Mouse (Mus musculus): Measurements from ENCODE around the gene Zbp1. TPM values are rescaled to one million over a fixed set of nuclear protein-coding genes. Genes with fewer than 3 reads are reported as not detected.

Gene Zbp1
- polyA plus RNA-seq, 1 experiment from 2014 or later = not detected

DNA sequence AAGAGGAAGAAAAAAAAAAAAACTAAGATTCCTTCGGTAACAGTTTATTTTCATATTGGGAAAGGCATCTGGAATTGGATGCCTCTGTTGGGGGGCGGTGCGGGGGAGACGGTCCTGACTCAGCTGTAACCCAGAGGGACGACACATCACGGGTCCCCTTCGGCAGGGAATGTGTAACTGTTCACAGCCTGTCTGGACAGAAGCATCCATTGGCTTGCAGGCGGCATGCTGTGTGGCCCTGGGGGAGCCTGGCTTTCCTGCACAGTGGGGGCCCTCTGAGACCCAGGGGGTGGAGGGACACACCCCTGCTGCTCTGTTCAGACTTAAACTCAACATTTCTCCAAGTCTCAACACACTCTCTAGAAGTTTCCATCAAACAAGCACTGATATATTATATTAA is 8.1 kb upstream of the Zbp1 start:
- H3K27ac ChIP-seq (ENCODE audit: low read depth, low read length) = no peak overlapping the region
- no peak overlapping the region for H3K4me3 ChIP-seq (ENCODE audit: low read depth, low read length)
- H3K4me2 ChIP-seq (ENCODE audit: low read depth, low read length, severe bottlenecking) = no peak overlapping the region
- no peak for ATAC-seq (replicated peaks; ENCODE audit: low FRiP score)
- no peaks in the 10 kb centered on the region; the same call in 1 of the 2 replicates for H3K36me3 ChIP-seq (ENCODE audit: control insufficient read depth, insufficient read depth, low read length)
- no peaks in the 10 kb centered on the region for H3K27me3 ChIP-seq (ENCODE audit: control insufficient read depth, insufficient read depth, low read length)
- no peak for DNase-seq (ENCODE audit: low spot score)
- no peak overlapping the region for H3K9ac ChIP-seq (ENCODE audit: low read length)
- H3K4me1 ChIP-seq (replicated peaks; ENCODE audit: control insufficient read depth, insufficient read depth, low read length) = 0 out of 2 replicates have a peak, but pooled peaks cover 3% of the 10 kb centered on the region
- whole genome bisulfite sequencing = 91% methylated on average over 8 of the region's 8 CpGs
- H3K9me3 ChIP-seq (ENCODE audit: control insufficient read depth, low read length) = no peaks in the 10 kb centered on the region

DNA sequence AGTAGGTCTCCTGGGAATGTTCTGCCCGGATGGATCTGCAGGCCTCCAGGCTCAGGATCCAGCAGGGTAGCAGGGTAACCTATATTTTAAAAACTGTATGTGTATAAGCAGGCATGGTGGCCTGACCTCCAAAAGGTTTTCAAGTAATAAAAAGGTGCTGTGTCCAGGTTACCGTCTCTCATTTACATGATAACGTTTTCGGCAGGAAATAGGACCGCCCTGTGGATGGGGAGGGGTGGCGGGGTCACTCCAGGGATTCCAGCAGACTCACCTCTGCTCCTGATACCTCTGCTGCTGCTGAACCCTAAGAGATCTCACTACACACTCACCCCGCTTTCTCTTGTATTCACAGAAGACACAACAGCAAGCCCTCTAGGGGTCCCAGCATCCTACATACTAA is 7.2 kb upstream of the Zbp1 start:
- Histone ChIP-seq H3K9ac (ENCODE audit: low read length) (no peak overlapping the region), H3K4me1 (replicated peaks; ENCODE audit: control insufficient read depth, insufficient read depth, low read length) (0 out of 2 replicates have a peak, but pooled peaks cover 3% of the 10 kb centered on the region), H3K27me3 (ENCODE audit: control insufficient read depth, insufficient read depth, low read length) (no peaks in the 10 kb centered on the region), H3K36me3 (ENCODE audit: control insufficient read depth, insufficient read depth, low read length) (no peaks in the 10 kb centered on the region; the same call in 1 of the 2 replicates), H3K27ac (ENCODE audit: low read depth, low read length) (no peak overlapping the region), H3K4me3 (ENCODE audit: low read depth, low read length) (no peak overlapping the region), H3K9me3 (ENCODE audit: control insufficient read depth, low read length) (no peaks in the 10 kb centered on the region), H3K4me2 (ENCODE audit: low read depth, low read length, severe bottlenecking) (no peak overlapping the region)
- WGBS = 75% methylated on average over 7 of the region's 7 CpGs
- ATAC-seq (replicated peaks; ENCODE audit: low FRiP score) = no peak
- no peak for DNase-seq (ENCODE audit: low spot score)

DNA sequence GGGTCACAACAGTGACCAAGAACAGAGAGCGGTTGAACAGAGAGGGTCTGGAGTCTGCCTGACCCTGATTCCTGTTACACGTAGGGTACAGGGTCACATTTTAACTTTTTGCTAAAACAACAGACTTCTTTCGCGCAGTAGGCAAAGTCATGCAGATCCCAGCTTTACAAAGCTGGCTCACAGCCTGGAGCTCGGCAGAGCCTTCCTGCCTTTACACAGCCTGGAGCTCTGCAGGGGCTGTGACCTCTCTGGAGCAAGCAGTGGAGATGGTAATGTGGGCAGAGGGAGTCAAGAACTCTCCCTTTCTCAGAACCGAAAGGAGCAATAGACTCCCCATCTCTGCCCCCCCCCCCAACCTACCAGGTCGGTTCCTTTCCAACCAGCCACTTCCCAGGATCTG is 6.1 kb upstream of the Zbp1 start:
- Histone ChIP-seq H3K27ac (ENCODE audit: low read depth, low read length) (no peak overlapping the region), H3K27me3 (ENCODE audit: control insufficient read depth, insufficient read depth, low read length) (no peaks in the 10 kb centered on the region), H3K36me3 (ENCODE audit: control insufficient read depth, insufficient read depth, low read length) (no peaks in the 10 kb centered on the region; the same call in 1 of the 2 replicates), H3K4me3 (ENCODE audit: low read depth, low read length) (no peak overlapping the region), H3K4me2 (ENCODE audit: low read depth, low read length, severe bottlenecking) (no peak overlapping the region), H3K9me3 (ENCODE audit: control insufficient read depth, low read length) (no peaks in the 10 kb centered on the region), H3K4me1 (replicated peaks; ENCODE audit: control insufficient read depth, insufficient read depth, low read length) (0 out of 2 replicates have a peak, but pooled peaks cover under 1% of the 10 kb centered on the region), H3K9ac (ENCODE audit: low read length) (no peak overlapping the region)
- WGBS = 77% methylated on average over 7 of the region's 7 CpGs
- no peak for ATAC-seq (replicated peaks; ENCODE audit: low FRiP score)
- DNase-seq (ENCODE audit: low spot score) = no peak

DNA sequence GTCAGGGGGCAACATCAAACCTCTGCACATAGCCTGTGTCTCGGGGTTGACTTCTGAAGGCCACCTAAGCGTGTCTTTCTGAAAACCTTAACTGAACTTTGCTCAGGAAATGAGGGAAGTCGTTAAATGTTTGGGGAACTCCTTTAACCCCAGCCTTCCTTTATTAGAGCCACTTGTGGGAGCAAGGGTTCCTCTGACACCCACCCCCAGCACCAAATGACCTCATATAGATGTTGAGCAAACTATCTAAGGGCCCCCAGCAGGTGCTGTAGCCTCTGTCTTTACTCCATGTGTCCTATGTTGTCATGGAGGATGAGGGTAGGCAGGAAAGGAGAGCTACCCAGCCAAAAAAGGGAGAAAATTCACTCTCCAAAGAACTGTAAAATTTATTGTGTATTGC is 5.4 kb upstream of the Zbp1 start:
- H3K9me3 ChIP-seq (ENCODE audit: control insufficient read depth, low read length) = no peaks in the 10 kb centered on the region
- ATAC-seq (replicated peaks; ENCODE audit: low FRiP score) = no peak
- H3K4me1 ChIP-seq (replicated peaks; ENCODE audit: control insufficient read depth, insufficient read depth, low read length) = no peaks in the 10 kb centered on the region
- H3K9ac ChIP-seq (ENCODE audit: low read length) = no peak overlapping the region
- WGBS = 90% methylated on average over 3 of the region's 3 CpGs
- no peak overlapping the region for H3K4me3 ChIP-seq (ENCODE audit: low read depth, low read length)
- no peak overlapping the region for H3K4me2 ChIP-seq (ENCODE audit: low read depth, low read length, severe bottlenecking)
- H3K27ac ChIP-seq (ENCODE audit: low read depth, low read length) = no peak overlapping the region
- DNase-seq (ENCODE audit: low spot score) = no peak
- H3K27me3 ChIP-seq (ENCODE audit: control insufficient read depth, insufficient read depth, low read length) = no peaks in the 10 kb centered on the region
- no peaks in the 10 kb centered on the region; the same call in 1 of the 2 replicates for H3K36me3 ChIP-seq (ENCODE audit: control insufficient read depth, insufficient read depth, low read length)

DNA sequence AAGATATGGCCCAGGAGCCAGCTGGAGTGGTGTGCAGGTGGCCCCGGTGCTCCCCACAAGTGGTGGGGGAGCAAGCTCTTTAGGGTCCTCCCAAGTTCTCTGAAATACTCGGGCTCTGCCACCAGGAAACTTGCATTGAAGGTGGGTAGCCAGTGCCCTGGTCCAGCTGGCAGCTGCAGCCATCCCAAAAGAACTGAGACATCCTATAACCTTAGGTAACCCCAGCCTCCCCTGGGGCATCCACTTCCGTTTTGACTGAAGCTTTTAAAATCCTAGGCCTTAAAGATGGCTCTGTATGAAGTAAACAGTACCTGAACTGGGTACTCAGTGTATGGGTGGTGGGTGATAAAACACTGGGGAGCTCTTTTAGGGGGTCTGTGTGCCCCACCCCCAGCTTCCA is 4.8 kb upstream of the Zbp1 start:
- Histone ChIP-seq H3K4me1 (replicated peaks; ENCODE audit: control insufficient read depth, insufficient read depth, low read length) (no peaks in the 10 kb centered on the region), H3K4me2 (ENCODE audit: low read depth, low read length, severe bottlenecking) (no peak overlapping the region)

DNA sequence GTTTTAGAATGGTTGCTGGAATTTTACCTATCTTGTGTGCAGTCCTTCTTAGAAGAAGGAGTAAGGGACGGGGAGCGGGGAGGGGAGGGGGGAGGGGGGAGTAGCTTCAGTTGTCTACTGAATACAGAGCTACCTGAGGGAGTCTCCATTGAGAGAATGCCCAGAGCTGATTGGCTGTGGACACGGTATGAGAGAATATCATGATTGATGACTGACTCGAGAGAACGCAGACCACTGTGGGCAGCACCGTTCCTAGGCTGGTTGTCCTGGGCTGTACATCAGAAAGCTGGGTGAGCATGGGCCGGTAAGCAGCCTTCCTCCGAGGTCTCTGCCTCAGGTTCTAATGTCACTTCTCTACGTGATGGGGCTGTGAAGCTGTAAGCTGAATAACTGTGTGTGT is 2.0 kb upstream of the Zbp1 start:
- no peak overlapping the region for H3K4me2 ChIP-seq (ENCODE audit: low read depth, low read length, severe bottlenecking)

More for the DNA sequence above, 4.8 kb upstream of the Zbp1 start:
- ATAC-seq (replicated peaks; ENCODE audit: low FRiP score) (no peak), DNase-seq (ENCODE audit: low spot score) (no peak)
- no peak overlapping the region for H3K4me3 ChIP-seq (ENCODE audit: low read depth, low read length)
- no peak overlapping the region for H3K27ac ChIP-seq (ENCODE audit: low read depth, low read length)
- no peaks in the 10 kb centered on the region for H3K27me3 ChIP-seq (ENCODE audit: control insufficient read depth, insufficient read depth, low read length)
- no peaks in the 10 kb centered on the region for H3K9me3 ChIP-seq (ENCODE audit: control insufficient read depth, low read length)
- no peaks in the 10 kb centered on the region; the same call in 1 of the 2 replicates for H3K36me3 ChIP-seq (ENCODE audit: control insufficient read depth, insufficient read depth, low read length)
- WGBS = 75% methylated on average over 3 of the region's 3 CpGs
- no peak overlapping the region for H3K9ac ChIP-seq (ENCODE audit: low read length)

DNA sequence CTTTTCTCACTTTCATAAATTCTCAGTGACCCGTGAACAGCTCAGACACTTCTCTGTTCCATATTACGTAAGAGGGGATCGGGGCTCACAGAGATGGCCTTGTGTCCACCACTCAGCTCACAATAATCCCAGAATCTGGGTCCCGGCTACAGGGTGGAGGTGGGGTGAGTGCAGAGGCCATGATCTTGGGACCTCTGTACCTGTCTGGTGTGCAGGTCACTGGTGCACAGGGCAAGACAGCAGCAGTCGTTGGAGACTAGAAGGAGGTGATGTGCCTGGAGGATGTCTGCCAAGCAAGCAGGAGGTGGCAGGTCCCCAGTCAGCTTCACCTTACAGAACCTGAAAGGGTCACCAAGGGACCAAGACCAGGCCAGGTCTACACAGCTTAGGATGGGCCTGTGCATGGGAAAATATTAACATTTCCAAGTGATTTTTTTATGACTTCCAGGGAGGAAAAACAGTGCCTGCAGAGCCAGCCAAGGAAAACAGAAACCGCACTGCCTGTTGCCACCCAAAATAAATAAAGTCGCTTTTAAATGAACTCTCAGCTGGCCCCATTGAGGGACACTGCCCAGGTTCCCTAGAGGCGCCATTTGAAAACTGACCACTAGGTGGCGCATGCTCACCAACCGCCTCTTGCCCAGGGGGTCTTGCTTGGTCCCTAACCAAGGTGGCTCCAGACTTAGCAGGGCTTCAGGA is 682 bp upstream of the Zbp1 start:
- Histone ChIP-seq H3K9me3 (ENCODE audit: control insufficient read depth, low read length) (no peaks in the 10 kb centered on the region), H3K27ac (ENCODE audit: low read depth, low read length) (no peak overlapping the region), H3K4me2 (ENCODE audit: low read depth, low read length, severe bottlenecking) (no peak overlapping the region), H3K4me3 (ENCODE audit: low read depth, low read length) (no peak overlapping the region), H3K9ac (ENCODE audit: low read length) (no peak overlapping the region), H3K4me1 (replicated peaks; ENCODE audit: control insufficient read depth, insufficient read depth, low read length) (no peaks in the 10 kb centered on the region), H3K27me3 (ENCODE audit: control insufficient read depth, insufficient read depth, low read length) (no peaks in the 10 kb centered on the region), H3K36me3 (ENCODE audit: control insufficient read depth, insufficient read depth, low read length) (no peaks in the 10 kb centered on the region)
- ATAC-seq (replicated peaks; ENCODE audit: low FRiP score) (0 out of 2 replicates have a peak, but pooled peaks have one; percentile 15), DNase-seq (ENCODE audit: low spot score) (peak; percentile 81)
- WGBS = 46% methylated on average over 10 of the region's 10 CpGs

More for the DNA sequence above, 2.0 kb upstream of the Zbp1 start:
- H3K9me3 ChIP-seq (ENCODE audit: control insufficient read depth, low read length) = no peaks in the 10 kb centered on the region
- no peak for ATAC-seq (replicated peaks; ENCODE audit: low FRiP score)
- no peaks in the 10 kb centered on the region for H3K27me3 ChIP-seq (ENCODE audit: control insufficient read depth, insufficient read depth, low read length)
- no peak overlapping the region for H3K4me3 ChIP-seq (ENCODE audit: low read depth, low read length)
- DNase-seq (ENCODE audit: low spot score) = peak; percentile 46
- H3K36me3 ChIP-seq (ENCODE audit: control insufficient read depth, insufficient read depth, low read length) = no peaks in the 10 kb centered on the region
- no peaks in the 10 kb centered on the region for H3K4me1 ChIP-seq (replicated peaks; ENCODE audit: control insufficient read depth, insufficient read depth, low read length)
- WGBS = 97% methylated on average over 9 of the region's 9 CpGs
- no peak overlapping the region for H3K9ac ChIP-seq (ENCODE audit: low read length)
- H3K27ac ChIP-seq (ENCODE audit: low read depth, low read length) = no peak overlapping the region

DNA sequence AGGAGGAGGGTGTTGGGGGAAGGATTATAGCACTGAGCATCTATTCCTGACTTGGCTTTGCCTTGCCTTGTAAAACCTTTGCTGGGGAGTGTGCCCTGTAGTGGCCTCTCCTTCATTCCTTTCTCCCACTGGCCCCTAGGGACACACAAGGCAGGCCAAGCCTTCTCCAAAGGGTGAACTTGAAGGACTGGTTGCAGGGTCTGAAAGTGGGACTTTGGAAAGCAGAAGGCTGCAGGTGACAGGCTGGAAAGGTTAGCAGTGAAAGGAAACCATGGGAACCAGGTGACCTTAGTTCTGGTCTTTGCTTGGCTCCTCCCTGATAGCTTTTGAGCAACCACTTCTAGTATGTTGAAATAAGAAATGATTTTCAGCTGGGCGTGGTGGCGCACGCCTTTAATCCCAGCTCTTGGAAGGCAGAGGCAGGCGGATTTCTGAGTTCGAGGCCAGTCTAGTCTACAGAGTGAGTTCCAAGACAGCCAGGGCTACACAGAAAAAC is 912 bp downstream of the Zbp1 start:
- DNase-seq (ENCODE audit: low spot score) = peak; percentile 40
- Histone ChIP-seq H3K4me3 (ENCODE audit: low read depth, low read length) (no peak overlapping the region), H3K4me2 (ENCODE audit: low read depth, low read length, severe bottlenecking) (no peak overlapping the region), H3K4me1 (replicated peaks; ENCODE audit: control insufficient read depth, insufficient read depth, low read length) (no peaks in the 10 kb centered on the region), H3K27me3 (ENCODE audit: control insufficient read depth, insufficient read depth, low read length) (no peaks in the 10 kb centered on the region), H3K9ac (ENCODE audit: low read length) (no peak overlapping the region), H3K27ac (ENCODE audit: low read depth, low read length) (no peak overlapping the region), H3K36me3 (ENCODE audit: control insufficient read depth, insufficient read depth, low read length) (no peaks in the 10 kb centered on the region), H3K9me3 (ENCODE audit: control insufficient read depth, low read length) (no peaks in the 10 kb centered on the region)
- 95% methylated on average over 5 of the region's 5 CpGs for WGBS
- no peak for ATAC-seq (replicated peaks; ENCODE audit: low FRiP score)

DNA sequence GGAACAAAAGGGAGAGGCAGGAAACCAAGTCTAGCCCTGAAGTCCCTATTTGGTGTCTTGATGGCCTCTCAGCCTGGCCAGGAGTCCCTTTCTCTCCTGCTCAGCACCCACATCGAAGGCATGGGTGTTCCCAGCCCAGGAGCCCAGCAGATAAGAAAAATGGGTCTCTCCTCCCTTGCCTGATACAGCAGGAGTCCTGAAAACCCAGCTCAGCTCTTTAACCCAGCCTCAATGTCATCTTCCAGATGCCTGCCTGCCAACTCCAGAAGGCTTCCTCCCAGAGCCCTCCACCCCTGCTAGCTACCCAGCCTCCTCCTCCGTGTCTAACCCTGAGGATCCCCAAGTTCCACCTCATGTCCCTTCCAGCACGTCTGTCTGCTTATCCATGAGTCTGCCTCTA is 1.5 kb downstream of the Zbp1 start:
- ATAC-seq (replicated peaks; ENCODE audit: low FRiP score) (no peak), DNase-seq (ENCODE audit: low spot score) (no peak)
- Histone ChIP-seq H3K4me2 (ENCODE audit: low read depth, low read length, severe bottlenecking) (no peak overlapping the region), H3K4me3 (ENCODE audit: low read depth, low read length) (no peak overlapping the region), H3K27ac (ENCODE audit: low read depth, low read length) (no peak overlapping the region), H3K9me3 (ENCODE audit: control insufficient read depth, low read length) (no peaks in the 10 kb centered on the region), H3K27me3 (ENCODE audit: control insufficient read depth, insufficient read depth, low read length) (no peaks in the 10 kb centered on the region), H3K4me1 (replicated peaks; ENCODE audit: control insufficient read depth, insufficient read depth, low read length) (no peaks in the 10 kb centered on the region), H3K36me3 (ENCODE audit: control insufficient read depth, insufficient read depth, low read length) (no peaks in the 10 kb centered on the region), H3K9ac (ENCODE audit: low read length) (no peak overlapping the region)
- 73% methylated on average over 3 of the region's 3 CpGs for WGBS

Data from forebrain, embryonic 11.5 days (tissue).